Mouse (Mus musculus) thymus, adult 2 months (tissue): Measurements from ENCODE around the gene Clmn. TPM values are rescaled to one million over a fixed set of nuclear protein-coding genes. Genes with fewer than 3 reads are reported as not detected.

Experiments used
- DNase-seq: peaks from one replicate; pipeline ENCODE4 v3.0.0; 2021
- H3K27ac ChIP-seq: fragments of 200-500 bp; 2 replicates; pipeline ENCODE4 v1.5.1; 2012; ENCODE audit warnings: low read length, control low read depth; ENCODE audit not compliant: control insufficient read depth, insufficient read depth
- H3K27me3 ChIP-seq: fragments of 200-500 bp; 2 replicates; pipeline ENCODE4 v1.6.1; 2012; ENCODE audit warnings: mild to moderate bottlenecking, low read length, moderate library complexity, mixed read lengths; ENCODE audit not compliant: control insufficient read depth, insufficient read depth
- H3K36me3 ChIP-seq: fragments of 200-500 bp; 2 replicates; pipeline ENCODE4 v1.6.1; 2012; ENCODE audit warnings: mild to moderate bottlenecking, low read length, moderate library complexity; ENCODE audit not compliant: control insufficient read depth, insufficient read depth
- H3K4me1 ChIP-seq: fragments of 200-500 bp; replicated peaks from 2 replicates; pipeline ENCODE4 v1.6.1; 2012; ENCODE audit warnings: low read length; ENCODE audit not compliant: control insufficient read depth, insufficient read depth
- H3K4me3 ChIP-seq: fragments of 200-500 bp; 2 replicates; pipeline ENCODE4 v1.5.1; 2012; ENCODE audit warnings: mild to moderate bottlenecking, low read length, control low read depth, moderate library complexity; ENCODE audit not compliant: control insufficient read depth, insufficient read depth
- CTCF ChIP-seq: fragments of 200-500 bp; IDR thresholded peaks from 2 replicates; pipeline ENCODE4 v1.5.1; 2012; ENCODE audit warnings: mild to moderate bottlenecking, control low read depth, low read length, moderate library complexity, borderline replicate concordance; ENCODE audit not compliant: control insufficient read depth, poor library complexity, insufficient read depth; ENCODE audit errors: extremely low read depth
- POLR2A ChIP-seq: fragments of 200-500 bp; IDR thresholded peaks from 2 replicates; pipeline ENCODE4 v1.6.1; 2012; ENCODE audit warnings: mild to moderate bottlenecking, low read length, control low read depth, moderate library complexity; ENCODE audit not compliant: control insufficient read depth, poor library complexity, insufficient read depth; ENCODE audit errors: extremely low read depth
- WGBS: fragments of 180-500 bp; shearing (Covaris S2); methylation state at CpG from one replicate; pipeline ENCODE4 v1.1.7; 2018; 5-methylcytosine and 5-hydroxymethylcytosine counted together
- polyA plus RNA-seq: library from polyadenylated mRNA; depleted of rRNA; stranded (reverse); fragments of >200 nt; gene quantifications from 2 replicates; pipeline ENCODE4 v1.2.3, GENCODE M21; 2012

The Clmn gene
- polyA plus RNA-seq, 1 experiment = 1.0 TPM

DNA sequence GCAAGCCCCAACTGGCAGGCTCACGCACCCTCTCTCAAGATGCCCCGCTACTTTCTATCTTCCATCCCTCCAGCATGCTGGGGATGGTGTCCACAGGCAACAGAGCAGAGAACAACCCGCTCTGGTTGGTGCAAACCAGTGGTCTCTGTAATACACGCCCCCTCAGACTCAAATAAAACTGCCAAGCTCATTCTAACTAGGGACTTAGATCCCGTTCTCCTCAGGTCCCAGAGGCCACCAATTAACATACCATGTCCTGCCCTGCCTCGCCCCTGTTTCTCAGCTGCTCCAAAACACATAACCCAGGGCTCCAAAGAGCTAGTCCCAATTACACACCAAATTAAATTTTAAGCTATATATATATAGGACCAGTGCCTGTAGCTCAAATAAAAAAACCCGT, 50.6 kb downstream of the Clmn start:
- Histone ChIP-seq H3K27ac (no peak overlapping the region), H3K27me3 (no peaks in the 10 kb centered on the region), H3K4me3 (no peak overlapping the region), H3K36me3 (no peaks in the 10 kb centered on the region), H3K4me1 (peaks cover 3% of the 10 kb centered on the region; the same call in 1 of the 2 replicates)
- no peak for DNase-seq
- TF ChIP-seq POLR2A (no peak), CTCF (no peak)
- 95% methylated on average over 7 of the region's 7 CpGs for WGBS

DNA sequence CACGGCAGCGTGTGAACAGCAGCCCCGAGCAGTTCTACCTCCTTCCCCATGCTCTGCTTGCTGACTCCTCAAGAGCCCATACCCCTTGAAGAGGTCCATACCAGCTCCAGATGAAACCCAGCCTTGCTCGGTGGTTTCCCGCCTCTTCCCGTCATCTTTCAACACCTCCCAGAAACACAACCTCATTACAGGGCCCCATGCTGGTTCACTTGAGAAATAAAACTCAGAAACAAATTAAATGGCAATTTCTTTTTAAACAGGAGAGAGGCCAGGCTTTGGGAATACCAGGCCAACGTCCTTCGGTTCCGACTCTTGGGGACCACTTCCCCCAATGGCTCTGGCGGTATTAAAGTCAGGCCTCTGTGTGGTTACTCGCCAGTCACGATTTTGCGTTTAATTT, 51.1 kb downstream of the Clmn start:
- H3K4me1 ChIP-seq = peaks cover 3% of the 10 kb centered on the region; the same call in 1 of the 2 replicates
- no peak overlapping the region for H3K27ac ChIP-seq
- TF ChIP-seq CTCF = no peak
- TF ChIP-seq POLR2A = no peak
- 96% methylated on average over 13 of the region's 13 CpGs for WGBS
- H3K27me3 ChIP-seq = no peaks in the 10 kb centered on the region
- DNase-seq = no peak
- no peaks in the 10 kb centered on the region for H3K36me3 ChIP-seq
- H3K4me3 ChIP-seq = no peak overlapping the region

DNA sequence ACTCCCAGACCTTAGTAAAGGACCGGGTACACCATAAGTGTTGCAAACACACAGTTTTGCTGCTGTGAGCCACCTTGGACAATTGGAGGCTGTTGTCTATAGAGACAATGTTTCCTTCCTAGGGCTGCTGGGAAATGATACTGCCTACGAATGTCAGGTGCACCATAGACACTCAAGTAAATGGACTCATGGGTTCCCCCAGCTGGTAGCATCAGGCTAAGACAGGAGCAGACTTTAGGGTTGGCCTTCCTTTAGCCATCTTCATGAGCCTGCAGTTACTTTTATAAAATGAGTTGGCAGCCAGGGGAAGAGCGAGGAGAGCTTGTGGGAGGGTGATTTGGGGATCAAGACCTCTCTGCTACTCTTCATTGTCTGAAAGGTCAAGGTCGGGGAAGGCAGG, 52.2 kb downstream of the Clmn start:
- TF ChIP-seq POLR2A (no peak), CTCF (no peak)
- Histone ChIP-seq H3K4me3 (no peak overlapping the region), H3K36me3 (no peaks in the 10 kb centered on the region), H3K27me3 (no peaks in the 10 kb centered on the region), H3K27ac (no peak overlapping the region), H3K4me1 (peaks cover 2% of the 10 kb centered on the region; the same call in 1 of the 2 replicates)
- 74% methylated on average over 4 of the region's 4 CpGs for WGBS
- peak; percentile 19 for DNase-seq

DNA sequence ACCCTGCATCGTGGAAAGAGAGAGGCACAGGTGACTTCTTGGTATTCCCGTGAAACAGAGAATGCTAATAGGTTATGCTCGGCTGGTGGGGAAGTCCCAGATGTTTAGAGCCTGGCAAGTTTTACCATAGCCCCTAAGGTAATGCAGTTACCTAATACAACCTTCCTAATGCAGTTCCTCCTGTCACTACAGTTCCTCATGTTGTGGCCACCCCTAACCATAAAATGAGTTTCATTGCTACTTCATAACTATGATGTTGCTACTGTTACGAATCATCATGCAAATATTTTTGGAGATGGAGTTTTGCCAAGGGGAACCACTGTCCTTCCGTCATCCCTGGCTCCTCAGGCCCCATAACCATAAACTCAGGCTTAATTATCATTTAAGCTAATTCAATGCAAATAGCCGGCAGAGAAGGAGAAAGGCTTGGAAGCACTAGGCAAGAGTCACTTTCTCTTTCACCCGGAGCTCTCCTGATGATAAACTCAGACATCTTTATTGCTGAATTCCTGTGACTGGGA, 53.9 kb downstream of the Clmn start:
- Histone ChIP-seq H3K4me1 (no peaks in the 10 kb centered on the region), H3K27ac (no peak overlapping the region), H3K36me3 (no peaks in the 10 kb centered on the region), H3K4me3 (no peak overlapping the region), H3K27me3 (no peaks in the 10 kb centered on the region)
- WGBS = 27% methylated on average over 7 of the region's 7 CpGs
- DNase-seq = no peak
- TF ChIP-seq POLR2A (no peak), CTCF (no peak)

DNA sequence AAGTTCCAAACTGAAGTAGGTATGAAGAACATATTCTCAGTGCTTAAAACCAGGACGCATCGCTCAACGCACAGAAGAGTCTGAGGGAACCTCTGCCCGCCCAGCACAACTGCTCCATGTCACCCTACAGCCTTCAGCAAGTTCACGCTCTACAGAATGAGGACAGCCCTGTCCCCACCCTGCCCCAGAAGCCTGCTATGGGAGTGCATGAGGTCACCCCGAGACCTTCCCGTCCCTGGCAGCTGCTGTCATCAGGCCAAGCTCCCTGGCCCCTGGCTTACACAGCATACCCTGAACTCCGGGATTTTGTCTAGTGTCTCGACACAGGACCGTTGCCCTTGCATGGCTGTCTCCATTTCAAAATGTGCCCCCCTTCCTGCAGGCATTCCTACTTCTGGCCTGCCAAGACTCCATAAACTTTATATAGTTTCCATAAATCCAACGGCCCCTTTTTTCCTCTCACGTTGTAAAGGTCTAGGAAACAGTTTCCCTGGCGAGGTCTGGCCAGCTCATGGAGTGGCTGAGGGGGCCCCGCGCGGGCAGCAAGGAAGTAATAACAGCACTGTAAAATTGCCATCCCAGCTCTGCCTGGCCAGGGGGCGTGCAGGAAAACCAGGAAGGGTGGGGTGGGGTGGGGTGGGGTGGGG, 56.3 kb downstream of the Clmn start:
- 87% methylated on average over 17 of the region's 17 CpGs for WGBS
- no peak for DNase-seq
- Histone ChIP-seq H3K36me3 (no peaks in the 10 kb centered on the region), H3K4me1 (no peaks in the 10 kb centered on the region), H3K27ac (no peak overlapping the region), H3K27me3 (no peaks in the 10 kb centered on the region), H3K4me3 (no peak overlapping the region)
- no peak for TF ChIP-seq CTCF
- no peak for TF ChIP-seq POLR2A

DNA sequence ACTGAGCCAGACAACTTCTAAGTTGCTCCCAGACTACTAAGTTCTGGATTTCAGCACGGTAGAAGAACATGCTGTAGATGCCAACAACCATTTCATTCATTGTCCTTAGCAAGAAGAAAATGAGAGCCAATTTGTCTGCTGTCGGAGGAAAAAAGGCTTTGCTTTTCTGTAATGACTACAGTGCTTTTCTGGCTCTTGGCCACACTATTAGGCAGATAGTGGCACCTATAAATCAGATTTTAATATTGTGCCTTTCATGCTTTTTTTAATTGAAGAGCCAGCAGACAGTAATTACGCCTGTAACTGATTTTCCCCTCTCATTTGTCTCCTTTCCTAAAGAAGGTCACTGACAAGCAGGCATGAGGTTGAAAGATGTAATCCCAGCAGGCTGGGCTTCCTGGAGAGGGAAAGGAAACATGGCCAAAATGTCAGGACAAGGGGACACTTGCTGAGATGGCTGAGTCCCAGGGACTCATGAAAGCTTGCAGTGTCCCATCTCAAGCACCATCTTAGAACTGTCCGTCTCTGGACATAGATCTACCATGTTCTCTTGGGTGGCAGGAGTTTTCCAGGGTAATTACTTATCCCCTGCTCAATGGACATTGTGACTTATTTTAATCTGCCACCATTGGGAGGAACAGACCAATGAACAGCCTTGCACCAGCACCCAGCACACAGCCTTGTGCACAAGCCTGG, 58.0 kb downstream of the Clmn start:
- Histone ChIP-seq H3K36me3 (no peaks in the 10 kb centered on the region), H3K27ac (no peak overlapping the region), H3K27me3 (no peaks in the 10 kb centered on the region), H3K4me3 (no peak overlapping the region), H3K4me1 (no peaks in the 10 kb centered on the region)
- no peak for DNase-seq
- WGBS = 88% methylated on average over 4 of the region's 4 CpGs
- no peak for TF ChIP-seq CTCF
- no peak for TF ChIP-seq POLR2A
